Mouse (Mus musculus) liver, embryonic 12.5 days (tissue): ENCODE measurements around the gene Nabp2. TPM values are rescaled to one million over a fixed set of nuclear protein-coding genes. Genes with fewer than 3 reads are reported as not detected.

Experiments
- ATAC-seq: fragments of 200-750 bp; cut with Nextera tagmentation; 2 replicates; pipeline ENCODE4 v1.8.0; 2017; ENCODE audit warnings: moderate number of reproducible peaks, mild to moderate bottlenecking, moderate library complexity
- H3K27ac ChIP-seq: fragments of 300-500 bp; sonication (generic); 2 replicates; pipeline ENCODE4 v1.5.1; 2016; ENCODE audit warnings: mild to moderate bottlenecking
- H3K27me3 ChIP-seq: fragments of 300-500 bp; sonication (generic); replicated peaks from 2 replicates; pipeline ENCODE4 v1.6.1; 2016; ENCODE audit warnings: mild to moderate bottlenecking, moderate library complexity
- H3K36me3 ChIP-seq: fragments of 300-500 bp; sonication (generic); 2 replicates; pipeline ENCODE4 v1.6.1; 2016; ENCODE audit warnings: mild to moderate bottlenecking, moderate library complexity
- H3K4me1 ChIP-seq: fragments of 300-500 bp; sonication (generic); 2 replicates; pipeline ENCODE4 v1.6.1; 2016
- H3K4me2 ChIP-seq: fragments of 300-500 bp; sonication (generic); 2 replicates; pipeline ENCODE4 v1.6.1; 2016; ENCODE audit warnings: mild to moderate bottlenecking, moderate library complexity
- H3K4me3 ChIP-seq: fragments of 300-500 bp; sonication (generic); 2 replicates; pipeline ENCODE4 v1.5.1; 2016; ENCODE audit warnings: mild to moderate bottlenecking, moderate library complexity
- H3K9ac ChIP-seq: fragments of 300-500 bp; sonication (generic); 2 replicates; pipeline ENCODE4 v1.6.1; 2016; ENCODE audit warnings: mild to moderate bottlenecking, moderate library complexity
- H3K9me3 ChIP-seq: fragments of 300-500 bp; sonication (generic); replicated peaks from 2 replicates; pipeline ENCODE4 v1.6.1; 2016; ENCODE audit warnings: mild to moderate bottlenecking, moderate library complexity
- WGBS: fragments of 180-500 bp; shearing (Covaris S2); methylation state at CpG from one replicate; pipeline ENCODE4 v1.1.7; 2016; ENCODE audit not compliant: insufficient replicate concordance; 5-methylcytosine and 5-hydroxymethylcytosine counted together
- polyA plus RNA-seq: library from polyadenylated mRNA; unstranded; fragments of >200 nt; fragmentation: Nextera tagmentation; extraction: Ambion mirVana; gene quantifications from 2 replicates; pipeline ENCODE4 v1.2.1, GENCODE M21; 2016

Gene Nabp2
- polyA plus RNA-seq, 1 experiment from 2014 or later, result 64.1 TPM

DNA sequence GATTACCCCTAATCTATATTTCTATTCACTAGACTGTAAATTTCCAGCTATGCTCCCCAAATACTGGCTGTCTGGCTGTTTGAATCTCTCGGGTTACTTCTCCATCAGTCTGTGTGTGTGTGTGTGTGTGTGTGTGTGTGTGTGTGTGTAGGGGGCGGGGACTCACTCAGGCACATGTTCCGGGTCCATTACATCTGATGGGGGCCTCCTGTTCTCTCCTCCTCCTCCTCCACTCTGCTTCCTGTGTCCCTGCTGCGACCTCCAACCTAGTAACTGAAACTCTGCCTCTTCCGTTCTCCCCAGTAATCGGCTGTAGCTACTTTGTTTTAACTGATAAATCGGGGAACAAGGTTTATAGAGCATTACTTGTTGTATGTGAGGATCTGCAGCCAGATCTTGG is 13.3 kb upstream of the Nabp2 start:
- peak overlapping the region; percentile 51; the same call in 1 of the 2 replicates for H3K27ac ChIP-seq
- peaks cover 56% of the 10 kb centered on the region for H3K36me3 ChIP-seq
- peak overlapping the region; percentile 3; the same call in 1 of the 2 replicates for H3K4me2 ChIP-seq
- no peaks in the 10 kb centered on the region for H3K9me3 ChIP-seq
- peaks cover 6% of the 10 kb centered on the region for H3K4me1 ChIP-seq
- no peak overlapping the region for H3K9ac ChIP-seq
- H3K4me3 ChIP-seq, result no peak overlapping the region
- 10% methylated on average over 7 of the region's 7 CpGs for WGBS
- peak; percentile 51; the same call in 1 of the 2 replicates for ATAC-seq
- H3K27me3 ChIP-seq, result no peaks in the 10 kb centered on the region

DNA sequence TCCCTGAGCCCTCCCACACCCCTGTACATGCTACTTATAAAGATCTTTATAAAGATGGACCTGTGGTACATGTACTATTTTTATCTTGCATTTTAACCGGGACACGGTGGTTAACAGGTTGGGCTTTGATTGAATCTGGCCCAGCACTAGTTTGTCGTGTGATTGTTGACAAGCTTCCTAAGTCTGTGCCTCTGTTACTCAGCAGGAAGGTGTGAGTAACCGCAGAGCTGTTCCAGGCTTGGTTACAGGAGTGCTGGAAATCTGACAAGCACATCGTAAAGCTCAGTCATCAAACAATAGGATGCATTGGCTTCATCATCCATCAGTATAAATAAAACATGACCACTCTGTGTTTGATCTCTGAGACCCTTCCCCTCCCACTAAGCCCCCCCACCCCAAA is 11.1 kb upstream of the Nabp2 start:
- Histone ChIP-seq H3K4me3 (no peak overlapping the region), H3K4me2 (no peak overlapping the region), H3K27me3 (no peaks in the 10 kb centered on the region), H3K4me1 (peaks cover 6% of the 10 kb centered on the region), H3K9me3 (no peaks in the 10 kb centered on the region), H3K9ac (no peak overlapping the region), H3K36me3 (peaks cover 62% of the 10 kb centered on the region), H3K27ac (no peak overlapping the region)
- WGBS, result 66% methylated on average over 5 of the region's 5 CpGs
- ATAC-seq, result no peak

- Histone ChIP-seq H3K4me2 (no peak overlapping the region), H3K27me3 (no peaks in the 10 kb centered on the region), H3K4me3 (no peak overlapping the region), H3K36me3 (peaks cover 62% of the 10 kb centered on the region), H3K27ac (no peak overlapping the region), H3K9me3 (no peaks in the 10 kb centered on the region), H3K4me1 (peaks cover 51% of the 10 kb centered on the region), H3K9ac (no peak overlapping the region)
- ATAC-seq, result no peak
- WGBS, result 81% methylated on average over 5 of the region's 5 CpGs
Measured at GRCm38 (mm10) chr10:128414848-128415247, 3.6 kb upstream of the Nabp2 start.

DNA sequence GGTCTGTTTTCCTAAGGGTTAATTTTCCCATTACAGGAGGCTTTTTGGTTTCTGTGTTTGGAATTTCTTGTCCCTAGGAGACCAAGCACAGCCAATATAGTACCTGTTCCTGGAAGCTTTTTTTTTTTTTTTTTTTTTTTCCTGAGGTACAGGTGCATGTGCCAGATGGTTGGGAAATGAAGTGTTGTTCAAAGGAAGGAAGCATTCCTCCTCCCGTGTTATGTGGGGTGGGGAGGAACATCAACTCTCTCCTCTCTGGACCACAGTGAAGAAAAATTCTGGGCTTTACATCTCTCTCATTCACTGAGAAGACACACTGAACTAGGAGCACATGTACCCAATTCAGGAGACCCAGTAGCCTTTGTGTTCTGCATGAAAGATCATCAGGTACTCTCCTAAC is 1.8 kb upstream of the Nabp2 start:
- H3K4me3 ChIP-seq, result peak overlapping the region; percentile 98; the same call in 1 of the 2 replicates
- H3K9ac ChIP-seq, result 0 out of 2 replicates have a peak overlapping the region, but pooled peaks have one; percentile 95
- H3K27me3 ChIP-seq, result no peaks in the 10 kb centered on the region
- H3K36me3 ChIP-seq, result peaks cover 49% of the 10 kb centered on the region
- H3K27ac ChIP-seq, result peak overlapping the region; percentile 28; the same call in 1 of the 2 replicates
- no peak for ATAC-seq
- peak overlapping the region; percentile 97 for H3K4me2 ChIP-seq
- peaks cover 63% of the 10 kb centered on the region for H3K4me1 ChIP-seq
- whole genome bisulfite sequencing, result 57% methylated on average over 1 of the region's 1 CpGs
- H3K9me3 ChIP-seq, result no peaks in the 10 kb centered on the region

GRCm38 (mm10) chr10:128412558-128412957 is 1.3 kb upstream of the Nabp2 start:
- WGBS, result 14% methylated on average over 1 of the region's 1 CpGs
- peaks cover 48% of the 10 kb centered on the region for H3K36me3 ChIP-seq
- peak overlapping the region; percentile 97 for H3K4me2 ChIP-seq
- no peaks in the 10 kb centered on the region for H3K27me3 ChIP-seq
- peak overlapping the region; percentile 28; the same call in 1 of the 2 replicates for H3K27ac ChIP-seq
- ATAC-seq, result no peak
- H3K9ac ChIP-seq, result peak overlapping the region; percentile 95
- peaks cover 68% of the 10 kb centered on the region for H3K4me1 ChIP-seq
- peak overlapping the region; percentile 98 for H3K4me3 ChIP-seq
- no peaks in the 10 kb centered on the region for H3K9me3 ChIP-seq

DNA sequence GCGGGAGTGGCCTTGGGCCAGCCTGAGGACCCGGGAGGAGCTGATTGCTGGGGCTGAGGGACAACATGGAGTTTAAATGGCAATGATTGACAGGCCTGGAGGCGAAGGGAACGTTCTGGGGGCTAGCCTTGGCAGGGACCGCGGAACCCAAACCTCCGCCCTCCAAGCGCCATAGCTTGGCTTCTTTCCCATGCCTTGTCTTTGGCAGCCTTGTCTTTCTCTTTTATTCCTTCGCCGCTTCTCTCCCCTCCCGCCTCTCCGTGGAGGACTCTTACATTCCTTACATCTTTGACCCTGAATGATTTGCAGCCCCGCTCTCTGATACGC is 726 bp upstream of the Nabp2 start:
- Histone ChIP-seq H3K4me1 (peaks cover 68% of the 10 kb centered on the region), H3K36me3 (peaks cover 46% of the 10 kb centered on the region), H3K4me2 (peak overlapping the region; percentile 97), H3K9me3 (no peaks in the 10 kb centered on the region), H3K27me3 (no peaks in the 10 kb centered on the region), H3K4me3 (peak overlapping the region; percentile 98), H3K27ac (peak overlapping the region; percentile 88), H3K9ac (peak overlapping the region; percentile 95)
- no peak for ATAC-seq
- WGBS, result 3% methylated on average over 14 of the region's 14 CpGs

GRCm38 (mm10) chr10:128410560-128410845 is 789 bp downstream of the Nabp2 start:
- peaks cover 61% of the 10 kb centered on the region for H3K4me1 ChIP-seq
- peak overlapping the region; percentile 95 for H3K9ac ChIP-seq

GRCm38 (mm10) chr10:128409692-128410559 is 1.4 kb downstream of the Nabp2 start:
- Histone ChIP-seq H3K36me3 (peaks cover 43% of the 10 kb centered on the region), H3K9ac (peak overlapping the region; percentile 95), H3K27me3 (no peaks in the 10 kb centered on the region), H3K4me1 (peaks cover 57% of the 10 kb centered on the region), H3K27ac (peak overlapping the region; percentile 88), H3K9me3 (no peaks in the 10 kb centered on the region), H3K4me2 (peak overlapping the region; percentile 97), H3K4me3 (peak overlapping the region; percentile 98)
- ATAC-seq, result peak; percentile 87
- 7% methylated on average over 36 of the region's 36 CpGs for WGBS

More at GRCm38 (mm10) chr10:128410560-128410845, 789 bp downstream of the Nabp2 start:
- peak overlapping the region; percentile 97 for H3K4me2 ChIP-seq
- no peak for ATAC-seq
- WGBS, result 26% methylated on average over 4 of the region's 4 CpGs
- no peaks in the 10 kb centered on the region for H3K9me3 ChIP-seq
- peaks cover 46% of the 10 kb centered on the region for H3K36me3 ChIP-seq
- no peaks in the 10 kb centered on the region for H3K27me3 ChIP-seq
- peak overlapping the region; percentile 98 for H3K4me3 ChIP-seq
- peak overlapping the region; percentile 88 for H3K27ac ChIP-seq

DNA sequence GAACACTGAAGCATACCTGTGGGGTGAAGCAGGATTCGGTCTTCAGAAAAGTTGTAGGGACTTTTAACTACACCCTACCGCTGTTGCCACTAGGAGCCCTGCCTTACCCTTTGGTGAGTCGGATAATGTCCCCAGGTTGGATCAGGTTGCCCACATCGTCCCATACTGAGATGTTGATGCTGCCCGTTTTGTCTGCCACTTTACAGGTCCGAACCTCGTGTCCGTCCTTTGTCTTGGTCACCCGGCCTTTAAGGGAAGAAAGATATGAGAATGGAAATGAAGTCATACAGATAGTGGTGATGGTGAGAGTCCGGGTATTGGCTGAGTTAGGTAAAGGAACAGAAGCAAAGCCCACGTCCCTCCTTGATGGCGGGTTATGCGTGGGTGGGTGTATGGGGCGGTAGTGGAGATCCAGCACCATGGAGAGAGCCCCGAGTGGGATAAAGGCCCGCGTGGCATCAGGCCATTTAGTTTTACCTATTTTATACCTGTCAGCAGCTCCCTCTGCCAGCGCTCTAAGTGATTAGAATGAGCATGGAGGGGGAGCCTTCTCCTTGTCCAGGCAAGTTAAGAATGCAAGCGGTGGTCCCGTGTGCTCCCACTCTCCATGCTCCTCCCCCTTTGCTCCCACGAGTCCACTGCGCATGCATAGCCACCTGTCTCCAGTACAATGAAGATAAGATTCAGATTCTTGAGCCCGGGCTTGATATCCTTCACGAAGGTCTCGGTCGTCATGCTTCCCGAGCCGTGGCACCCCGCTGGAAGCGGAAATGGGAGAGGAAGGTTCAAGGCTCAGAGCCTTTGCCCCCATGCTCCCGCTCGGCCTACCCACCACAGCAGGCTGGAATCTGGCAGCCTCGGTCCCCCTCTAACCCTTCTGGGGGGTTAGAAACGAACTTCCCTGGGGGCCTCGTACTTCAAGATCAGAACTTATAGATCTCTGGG is 2.4 kb downstream of the Nabp2 start:
- Histone ChIP-seq H3K4me2 (peak overlapping the region; percentile 97), H3K4me1 (peaks cover 49% of the 10 kb centered on the region), H3K9me3 (no peaks in the 10 kb centered on the region), H3K9ac (peak overlapping the region; percentile 88), H3K4me3 (peak overlapping the region; percentile 98), H3K36me3 (peaks cover 36% of the 10 kb centered on the region), H3K27ac (peak overlapping the region; percentile 67), H3K27me3 (no peaks in the 10 kb centered on the region)
- no peak; the same call in 1 of the 2 replicates for ATAC-seq
- 15% methylated on average over 35 of the region's 35 CpGs for WGBS

GRCm38 (mm10) chr10:128403931-128404330 is 7.4 kb downstream of the Nabp2 start:
- H3K4me1 ChIP-seq, result peaks cover 28% of the 10 kb centered on the region
- H3K9ac ChIP-seq, result no peak overlapping the region
- WGBS, result 76% methylated on average over 7 of the region's 7 CpGs
- H3K9me3 ChIP-seq, result no peaks in the 10 kb centered on the region
- H3K4me3 ChIP-seq, result no peak overlapping the region
- H3K27ac ChIP-seq, result no peak overlapping the region
- no peaks in the 10 kb centered on the region for H3K27me3 ChIP-seq
- no peak overlapping the region for H3K4me2 ChIP-seq
- no peak for ATAC-seq
- H3K36me3 ChIP-seq, result peaks cover 36% of the 10 kb centered on the region

GRCm38 (mm10) chr10:128401638-128402037 is 9.7 kb downstream of the Nabp2 start:
- Histone ChIP-seq H3K27ac (no peak overlapping the region), H3K36me3 (peaks cover 26% of the 10 kb centered on the region), H3K4me3 (no peak overlapping the region), H3K4me1 (0 out of 2 replicates have a peak, but pooled peaks cover 29% of the 10 kb centered on the region), H3K9me3 (no peaks in the 10 kb centered on the region), H3K27me3 (no peaks in the 10 kb centered on the region), H3K4me2 (no peak overlapping the region), H3K9ac (no peak overlapping the region)
- 56% methylated on average over 9 of the region's 9 CpGs for WGBS
- ATAC-seq, result no peak

DNA sequence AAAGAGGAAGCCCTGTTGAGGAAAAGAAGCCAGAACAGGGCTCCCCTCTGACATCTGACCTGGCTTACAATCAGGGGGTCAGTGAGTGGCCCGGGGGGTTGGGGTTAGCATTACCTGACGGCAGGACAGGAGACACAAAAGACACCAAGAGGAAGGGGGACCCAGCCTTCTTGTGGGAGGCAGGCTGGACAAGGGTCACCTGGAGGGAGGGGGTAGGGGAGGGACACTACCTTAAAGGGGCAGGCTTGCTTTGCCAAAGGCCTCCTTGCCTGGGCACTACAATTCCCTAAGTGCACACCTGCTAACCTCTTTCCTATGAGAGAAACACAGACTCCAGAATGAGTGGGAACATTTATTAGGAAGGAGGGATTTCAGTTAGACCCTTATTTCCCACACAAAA is 10.2 kb downstream of the Nabp2 start, which contains the start of gene Slc39a5:
Gene Slc39a5, minus strand, starts transcription at position 174 of the 400 bp plus-strand sequence.
- H3K9me3 ChIP-seq, result no peaks in the 10 kb centered on the region
- H3K4me2 ChIP-seq, result peak within 1 kb of the TSS; percentile 38
- peak within 1 kb of the TSS; percentile 33 for H3K4me3 ChIP-seq
- peaks cover 21% of the 10 kb centered on the region for H3K36me3 ChIP-seq
- ATAC-seq, result no peak
- peak within 1 kb of the TSS; percentile 12; the same call in 1 of the 2 replicates for H3K9ac ChIP-seq
- H3K27me3 ChIP-seq, result no peaks in the 10 kb centered on the region
- no peak within 1 kb of the TSS for H3K27ac ChIP-seq
- H3K4me1 ChIP-seq, result peaks cover 35% of the 10 kb centered on the region
- 56% methylated on average over 2 of the region's 2 CpGs for WGBS
